Mouse (Mus musculus): ENCODE measurements around the gene Fam83d. TPM values are rescaled to one million over a fixed set of nuclear protein-coding genes. Genes with fewer than 3 reads are reported as not detected.
A peak's percentile ranks its signal among the peaks of the same experiment; 100 is the strongest.
"Not testable (repeated sequence)": the region's sequence is repeated elsewhere in the genome, so short reads cannot be mapped to it uniquely, and the experiment has no call there.

Gene Fam83d
- polyA plus RNA-seq, 1 experiment from 2014 or later, result 54.4 TPM

- Histone ChIP-seq H3K36me3 (no peaks in the 10 kb centered on the region), H3K4me3 (no peak overlapping the region), H3K9me3 (replicated peaks) (no peaks in the 10 kb centered on the region), H3K27me3 (ENCODE audit: low read depth, poor library complexity, severe bottlenecking) (no peaks in the 10 kb centered on the region), H3K4me1 (peaks cover 9% of the 10 kb centered on the region), H3K27ac (replicated peaks) (no peak overlapping the region)
- no peak for DNase-seq (ENCODE audit: low spot score)
- 89% methylated on average over 6 of the region's 6 CpGs for WGBS
Measured at GRCm38 (mm10) chr2:158733914-158734313, 34.0 kb upstream of the Fam83d start.

GRCm38 (mm10) chr2:158734500-158735152 lies 33.3 kb upstream of the Fam83d start:
- DNase-seq (ENCODE audit: low spot score), result no peak
- Histone ChIP-seq H3K36me3 (no peaks in the 10 kb centered on the region), H3K27me3 (ENCODE audit: low read depth, poor library complexity, severe bottlenecking) (no peaks in the 10 kb centered on the region), H3K9me3 (replicated peaks) (no peaks in the 10 kb centered on the region), H3K4me1 (peaks cover 15% of the 10 kb centered on the region), H3K4me3 (no peak overlapping the region), H3K27ac (replicated peaks) (no peak overlapping the region)
- WGBS, result 88% methylated on average over 7 of the region's 7 CpGs

GRCm38 (mm10) chr2:158735340-158735739 lies 32.6 kb upstream of the Fam83d start:
- no peaks in the 10 kb centered on the region for H3K36me3 ChIP-seq
- DNase-seq (ENCODE audit: low spot score), result no peak
- H3K27ac ChIP-seq (replicated peaks), result no peak overlapping the region
- H3K9me3 ChIP-seq (replicated peaks), result no peaks in the 10 kb centered on the region
- no peak overlapping the region for H3K4me3 ChIP-seq
- 94% methylated on average over 8 of the region's 8 CpGs for WGBS
- H3K4me1 ChIP-seq, result peaks cover 15% of the 10 kb centered on the region
- no peaks in the 10 kb centered on the region for H3K27me3 ChIP-seq (ENCODE audit: low read depth, poor library complexity, severe bottlenecking)

GRCm38 (mm10) chr2:158736247-158736646 lies 31.6 kb upstream of the Fam83d start:
- H3K36me3 ChIP-seq; H3K4me3 ChIP-seq; H3K9me3 ChIP-seq (replicated peaks); H3K27ac ChIP-seq (replicated peaks); H3K27me3 ChIP-seq (ENCODE audit: low read depth, poor library complexity, severe bottlenecking); DNase-seq (ENCODE audit: low spot score): not testable (repeated sequence)
- peaks cover 23% of the 10 kb centered on the region for H3K4me1 ChIP-seq
- WGBS, result 82% methylated on average over 4 of the region's 4 CpGs

- peak; percentile 37 for DNase-seq (ENCODE audit: low spot score)
- Histone ChIP-seq H3K9me3 (replicated peaks) (0 out of 2 replicates have a peak, but pooled peaks cover 4% of the 10 kb centered on the region), H3K27ac (replicated peaks) (peak overlapping the region; percentile 63), H3K27me3 (ENCODE audit: low read depth, poor library complexity, severe bottlenecking) (no peaks in the 10 kb centered on the region), H3K4me3 (no peak overlapping the region), H3K36me3 (peaks cover 12% of the 10 kb centered on the region), H3K4me1 (peaks cover 30% of the 10 kb centered on the region)
- 74% methylated on average over 11 of the region's 11 CpGs for WGBS
Measured at GRCm38 (mm10) chr2:158738591-158738990, 29.3 kb upstream of the Fam83d start.

GRCm38 (mm10) chr2:158739113-158739512 lies 28.8 kb upstream of the Fam83d start:
- H3K4me3 ChIP-seq, result no peak overlapping the region
- 88% methylated on average over 3 of the region's 3 CpGs for WGBS
- peaks cover 30% of the 10 kb centered on the region for H3K4me1 ChIP-seq
- no peaks in the 10 kb centered on the region for H3K27me3 ChIP-seq (ENCODE audit: low read depth, poor library complexity, severe bottlenecking)
- no peak for DNase-seq (ENCODE audit: low spot score)
- H3K27ac ChIP-seq (replicated peaks), result peak overlapping the region; percentile 63
- peaks cover 12% of the 10 kb centered on the region for H3K36me3 ChIP-seq
- 0 out of 2 replicates have a peak, but pooled peaks cover 4% of the 10 kb centered on the region for H3K9me3 ChIP-seq (replicated peaks)

GRCm38 (mm10) chr2:158741011-158741501 lies 26.8 kb upstream of the Fam83d start:
- peak; percentile 26 for DNase-seq (ENCODE audit: low spot score)
- H3K36me3 ChIP-seq, result peaks cover 12% of the 10 kb centered on the region
- H3K27me3 ChIP-seq (ENCODE audit: low read depth, poor library complexity, severe bottlenecking), result no peaks in the 10 kb centered on the region
- H3K4me1 ChIP-seq, result peaks cover 38% of the 10 kb centered on the region
- H3K27ac ChIP-seq (replicated peaks), result peak overlapping the region; percentile 58
- no peak overlapping the region for H3K4me3 ChIP-seq
- 0 out of 2 replicates have a peak, but pooled peaks cover 4% of the 10 kb centered on the region for H3K9me3 ChIP-seq (replicated peaks)
- 67% methylated on average over 9 of the region's 9 CpGs for WGBS

GRCm38 (mm10) chr2:158742431-158742830 lies 25.5 kb upstream of the Fam83d start:
- Histone ChIP-seq H3K4me1 (peaks cover 38% of the 10 kb centered on the region), H3K27ac (replicated peaks) (no peak overlapping the region), H3K27me3 (ENCODE audit: low read depth, poor library complexity, severe bottlenecking) (no peaks in the 10 kb centered on the region), H3K9me3 (replicated peaks) (0 out of 2 replicates have a peak, but pooled peaks cover 4% of the 10 kb centered on the region), H3K36me3 (peaks cover 12% of the 10 kb centered on the region), H3K4me3 (no peak overlapping the region)
- 76% methylated on average over 5 of the region's 5 CpGs for WGBS
- no peak for DNase-seq (ENCODE audit: low spot score)

- H3K9me3 ChIP-seq (replicated peaks), result 0 out of 2 replicates have a peak, but pooled peaks cover 4% of the 10 kb centered on the region
- no peak for DNase-seq (ENCODE audit: low spot score)
- peaks cover 32% of the 10 kb centered on the region for H3K4me1 ChIP-seq
- 91% methylated on average over 11 of the region's 11 CpGs for WGBS
- H3K27ac ChIP-seq (replicated peaks), result 0 out of 2 replicates have a peak overlapping the region, but pooled peaks have one; percentile 23
- peaks cover 12% of the 10 kb centered on the region for H3K36me3 ChIP-seq
- no peaks in the 10 kb centered on the region for H3K27me3 ChIP-seq (ENCODE audit: low read depth, poor library complexity, severe bottlenecking)
- no peak overlapping the region for H3K4me3 ChIP-seq
Measured at GRCm38 (mm10) chr2:158743518-158744141, 24.3 kb upstream of the Fam83d start.

GRCm38 (mm10) chr2:158745049-158745482 lies 22.8 kb upstream of the Fam83d start:
- H3K27ac ChIP-seq (replicated peaks), result peak overlapping the region; percentile 52; the same call in 1 of the 2 replicates
- no peak overlapping the region for H3K4me3 ChIP-seq
- H3K9me3 ChIP-seq (replicated peaks), result 0 out of 2 replicates have a peak, but pooled peaks cover 4% of the 10 kb centered on the region
- peaks cover 23% of the 10 kb centered on the region for H3K4me1 ChIP-seq
- peaks cover 12% of the 10 kb centered on the region for H3K36me3 ChIP-seq
- DNase-seq (ENCODE audit: low spot score), result peak; percentile 50
- no peaks in the 10 kb centered on the region for H3K27me3 ChIP-seq (ENCODE audit: low read depth, poor library complexity, severe bottlenecking)
- WGBS, result 17% methylated on average over 2 of the region's 2 CpGs

GRCm38 (mm10) chr2:158746164-158746563 lies 21.7 kb upstream of the Fam83d start:
- Histone ChIP-seq H3K4me3 (no peak overlapping the region), H3K4me1 (peaks cover 15% of the 10 kb centered on the region), H3K36me3 (peaks cover 12% of the 10 kb centered on the region), H3K9me3 (replicated peaks) (0 out of 2 replicates have a peak, but pooled peaks cover 4% of the 10 kb centered on the region), H3K27ac (replicated peaks) (no peak overlapping the region), H3K27me3 (ENCODE audit: low read depth, poor library complexity, severe bottlenecking) (no peaks in the 10 kb centered on the region)
- WGBS, result 84% methylated on average over 11 of the region's 11 CpGs
- no peak for DNase-seq (ENCODE audit: low spot score)

GRCm38 (mm10) chr2:158749366-158749765 lies 18.5 kb upstream of the Fam83d start:
- H3K36me3 ChIP-seq, result peaks cover 5% of the 10 kb centered on the region; the same call in 1 of the 2 replicates
- H3K4me3 ChIP-seq, result no peak overlapping the region
- H3K4me1 ChIP-seq, result peaks cover 8% of the 10 kb centered on the region
- WGBS, result 93% methylated on average over 9 of the region's 9 CpGs
- no peaks in the 10 kb centered on the region for H3K27me3 ChIP-seq (ENCODE audit: low read depth, poor library complexity, severe bottlenecking)
- H3K27ac ChIP-seq (replicated peaks), result no peak overlapping the region
- DNase-seq (ENCODE audit: low spot score), result no peak
- H3K9me3 ChIP-seq (replicated peaks), result no peaks in the 10 kb centered on the region

GRCm38 (mm10) chr2:158760231-158760630 lies 7.7 kb upstream of the Fam83d start:
- no peaks in the 10 kb centered on the region for H3K9me3 ChIP-seq (replicated peaks)
- 0 out of 2 replicates have a peak, but pooled peaks cover 3% of the 10 kb centered on the region for H3K36me3 ChIP-seq
- 84% methylated on average over 2 of the region's 2 CpGs for WGBS
- no peak overlapping the region for H3K4me3 ChIP-seq
- H3K27me3 ChIP-seq (ENCODE audit: low read depth, poor library complexity, severe bottlenecking), result no peaks in the 10 kb centered on the region
- no peaks in the 10 kb centered on the region for H3K4me1 ChIP-seq
- DNase-seq (ENCODE audit: low spot score), result no peak
- H3K27ac ChIP-seq (replicated peaks), result no peak overlapping the region
